Mouse (Mus musculus): ENCODE measurements around the gene Lzic.

- no peak for TF ChIP-seq POLR2A (IDR thresholded peaks at IDR 0.05; ENCODE audit: extremely low read depth, insufficient read depth, low read length)
- TF ChIP-seq CTCF (IDR thresholded peaks at IDR 0.05; ENCODE audit: low read depth, low read length) = no peak
These were observed 27.1 kb upstream of the Lzic start for GRCm38 (mm10) chr4:149457831-149458430.

All from liver, adult 2 months (tissue).